Mouse (Mus musculus) left cerebral cortex, adult 6 months (tissue): ENCODE data around the gene Gm20821. TPM values are rescaled to one million over a fixed set of nuclear protein-coding genes. Genes with fewer than 3 reads are reported as not detected.

Experiments used
- long read RNA-seq, 2 experiments: library from polyadenylated mRNA; unstranded; transcript quantifications; one replicate each; pipeline ENCODE4 v2.0.0; 2019 to 2020
- polyA plus RNA-seq: library from polyadenylated mRNA; unstranded; fragments of <200 nt; fragmentation: Nextera tagmentation; gene quantifications from 2 replicates; pipeline ENCODE4 v1.2.3, GENCODE M21; 2021

Gene Gm20821
- not detected in 2 replicates for polyA plus RNA-seq
- long read RNA-seq, experiment 1: 0 reads
- long read RNA-seq, experiment 2: 0 reads

GRCm38 (mm10) chrY:9781504-9781903, at the start of gene Gm20821:
Gm20821 (plus strand) TSS chrY:9781804.

